Mouse (Mus musculus): ENCODE measurements around the gene Tbc1d10c. TPM values are rescaled to one million over a fixed set of nuclear protein-coding genes. Genes with fewer than 3 reads are reported as not detected.

Tbc1d10c gene
- polyA plus RNA-seq, 1 experiment = 9.1 TPM

GRCm38 (mm10) chr19:4149283-4149682 lies 41.8 kb downstream of the Tbc1d10c start:
- no peak for TF ChIP-seq POLR2A (IDR thresholded peaks at IDR 0.05; ENCODE audit: low read depth, low read length)
- TF ChIP-seq CTCF (conservative IDR thresholded peaks at IDR 0.05; ENCODE audit: insufficient read depth, insufficient read length, low read depth, low read length) = no peak
- 38% methylated on average over 11 of the region's 11 CpGs for WGBS
- Histone ChIP-seq H3K4me1 (ENCODE audit: control insufficient read depth, insufficient read depth, low read length) (peaks cover 15% of the 10 kb centered on the region), H3K4me3 (ENCODE audit: insufficient read depth, low read depth, low read length) (peak overlapping the region; percentile 95), H3K27ac (ENCODE audit: insufficient read depth, low read depth, low read length) (peak overlapping the region; percentile 47; the same call in 1 of the 2 replicates), H3K36me3 (ENCODE audit: control insufficient read depth, insufficient read depth, low read length) (no peaks in the 10 kb centered on the region), H3K27me3 (replicated peaks; ENCODE audit: control insufficient read depth, insufficient read depth, low read length) (no peaks in the 10 kb centered on the region)
- DNase-seq = peak; percentile 27

GRCm38 (mm10) chr19:4148819-4149218 lies 42.3 kb downstream of the Tbc1d10c start:
- Histone ChIP-seq H3K27ac (ENCODE audit: insufficient read depth, low read depth, low read length) (peak overlapping the region; percentile 47; the same call in 1 of the 2 replicates), H3K36me3 (ENCODE audit: control insufficient read depth, insufficient read depth, low read length) (no peaks in the 10 kb centered on the region), H3K4me3 (ENCODE audit: insufficient read depth, low read depth, low read length) (peak overlapping the region; percentile 95), H3K4me1 (ENCODE audit: control insufficient read depth, insufficient read depth, low read length) (peaks cover 15% of the 10 kb centered on the region), H3K27me3 (replicated peaks; ENCODE audit: control insufficient read depth, insufficient read depth, low read length) (no peaks in the 10 kb centered on the region)
- TF ChIP-seq CTCF (conservative IDR thresholded peaks at IDR 0.05; ENCODE audit: insufficient read depth, insufficient read length, low read depth, low read length) = no peak
- 0% methylated on average over 8 of the region's 8 CpGs for WGBS
- no peak for DNase-seq

GRCm38 (mm10) chr19:4148491-4148806 lies 42.6 kb downstream of the Tbc1d10c start, which contains the start of gene Coro1b:
Coro1b (plus strand) TSS chr19:4148619.
- TF ChIP-seq CTCF (conservative IDR thresholded peaks at IDR 0.05; ENCODE audit: insufficient read depth, insufficient read length, low read depth, low read length) (no peak), POLR2A (IDR thresholded peaks at IDR 0.05; ENCODE audit: low read depth, low read length) (peak; percentile 22)
- peak within 1 kb of the TSS; percentile 95 for H3K4me3 ChIP-seq (ENCODE audit: insufficient read depth, low read depth, low read length)
- peak; percentile 98 for DNase-seq
- H3K36me3 ChIP-seq (ENCODE audit: control insufficient read depth, insufficient read depth, low read length) = no peaks in the 10 kb centered on the region
- no peaks in the 10 kb centered on the region for H3K27me3 ChIP-seq (replicated peaks; ENCODE audit: control insufficient read depth, insufficient read depth, low read length)
- 1% methylated on average over 32 of the region's 33 CpGs for WGBS
- H3K27ac ChIP-seq (ENCODE audit: insufficient read depth, low read depth, low read length) = peak within 1 kb of the TSS; percentile 57
- peaks cover 15% of the 10 kb centered on the region for H3K4me1 ChIP-seq (ENCODE audit: control insufficient read depth, insufficient read depth, low read length)

GRCm38 (mm10) chr19:4147782-4148490 lies 43.1 kb downstream of the Tbc1d10c start:
- 44% methylated on average over 9 of the region's 9 CpGs for WGBS
- DNase-seq = no peak
- H3K4me1 ChIP-seq (ENCODE audit: control insufficient read depth, insufficient read depth, low read length) = peaks cover 15% of the 10 kb centered on the region
- H3K27ac ChIP-seq (ENCODE audit: insufficient read depth, low read depth, low read length) = peak overlapping the region; percentile 57
- no peaks in the 10 kb centered on the region for H3K36me3 ChIP-seq (ENCODE audit: control insufficient read depth, insufficient read depth, low read length)
- H3K27me3 ChIP-seq (replicated peaks; ENCODE audit: control insufficient read depth, insufficient read depth, low read length) = no peaks in the 10 kb centered on the region
- H3K4me3 ChIP-seq (ENCODE audit: insufficient read depth, low read depth, low read length) = peak overlapping the region; percentile 95; the same call in 1 of the 2 replicates
- TF ChIP-seq POLR2A (IDR thresholded peaks at IDR 0.05; ENCODE audit: low read depth, low read length) (no peak), CTCF (conservative IDR thresholded peaks at IDR 0.05; ENCODE audit: insufficient read depth, insufficient read length, low read depth, low read length) (no peak)

- DNase-seq = peak; percentile 25
- H3K4me1 ChIP-seq (ENCODE audit: control insufficient read depth, insufficient read depth, low read length) = peaks cover 15% of the 10 kb centered on the region
- no peak overlapping the region for H3K27ac ChIP-seq (ENCODE audit: insufficient read depth, low read depth, low read length)
These were observed 44.1 kb downstream of the Tbc1d10c start for GRCm38 (mm10) chr19:4147022-4147405.

GRCm38 (mm10) chr19:4146366-4147021 lies 44.6 kb downstream of the Tbc1d10c start:
- H3K4me3 ChIP-seq (ENCODE audit: insufficient read depth, low read depth, low read length) = no peak overlapping the region
- TF ChIP-seq POLR2A (IDR thresholded peaks at IDR 0.05; ENCODE audit: low read depth, low read length) (no peak), CTCF (conservative IDR thresholded peaks at IDR 0.05; ENCODE audit: insufficient read depth, insufficient read length, low read depth, low read length) (no peak)
- H3K27ac ChIP-seq (ENCODE audit: insufficient read depth, low read depth, low read length) = no peak overlapping the region
- no peaks in the 10 kb centered on the region for H3K36me3 ChIP-seq (ENCODE audit: control insufficient read depth, insufficient read depth, low read length)
- peaks cover 15% of the 10 kb centered on the region for H3K4me1 ChIP-seq (ENCODE audit: control insufficient read depth, insufficient read depth, low read length)
- H3K27me3 ChIP-seq (replicated peaks; ENCODE audit: control insufficient read depth, insufficient read depth, low read length) = no peaks in the 10 kb centered on the region
- 81% methylated on average over 12 of the region's 12 CpGs for WGBS
- DNase-seq = no peak

More at GRCm38 (mm10) chr19:4147022-4147405, 44.1 kb downstream of the Tbc1d10c start:
- 72% methylated on average over 3 of the region's 3 CpGs for WGBS
- H3K27me3 ChIP-seq (replicated peaks; ENCODE audit: control insufficient read depth, insufficient read depth, low read length) = no peaks in the 10 kb centered on the region
- TF ChIP-seq CTCF (conservative IDR thresholded peaks at IDR 0.05; ENCODE audit: insufficient read depth, insufficient read length, low read depth, low read length) (no peak), POLR2A (IDR thresholded peaks at IDR 0.05; ENCODE audit: low read depth, low read length) (no peak)
- no peaks in the 10 kb centered on the region for H3K36me3 ChIP-seq (ENCODE audit: control insufficient read depth, insufficient read depth, low read length)
- no peak overlapping the region for H3K4me3 ChIP-seq (ENCODE audit: insufficient read depth, low read depth, low read length)

GRCm38 (mm10) chr19:4145936-4146335 lies 45.1 kb downstream of the Tbc1d10c start:
- 97% methylated on average over 5 of the region's 5 CpGs for WGBS
- Histone ChIP-seq H3K27ac (ENCODE audit: insufficient read depth, low read depth, low read length) (no peak overlapping the region), H3K36me3 (ENCODE audit: control insufficient read depth, insufficient read depth, low read length) (no peaks in the 10 kb centered on the region), H3K4me1 (ENCODE audit: control insufficient read depth, insufficient read depth, low read length) (peaks cover 15% of the 10 kb centered on the region), H3K4me3 (ENCODE audit: insufficient read depth, low read depth, low read length) (no peak overlapping the region), H3K27me3 (replicated peaks; ENCODE audit: control insufficient read depth, insufficient read depth, low read length) (no peaks in the 10 kb centered on the region)
- TF ChIP-seq POLR2A (IDR thresholded peaks at IDR 0.05; ENCODE audit: low read depth, low read length) (no peak), CTCF (conservative IDR thresholded peaks at IDR 0.05; ENCODE audit: insufficient read depth, insufficient read length, low read depth, low read length) (no peak)
- no peak for DNase-seq

All from kidney, adult 2 months (tissue).